Mouse (Mus musculus) testis, postnatal 14 days (tissue): ENCODE measurements around the gene Gm28372.
A peak's percentile ranks its signal among the peaks of the same experiment; 100 is the strongest.

ENCODE experiments used
- DNase-seq: peaks from one replicate; pipeline ENCODE4 v3.0.0; 2021; ENCODE audit warnings: low spot score

Gm28372 gene

DNA sequence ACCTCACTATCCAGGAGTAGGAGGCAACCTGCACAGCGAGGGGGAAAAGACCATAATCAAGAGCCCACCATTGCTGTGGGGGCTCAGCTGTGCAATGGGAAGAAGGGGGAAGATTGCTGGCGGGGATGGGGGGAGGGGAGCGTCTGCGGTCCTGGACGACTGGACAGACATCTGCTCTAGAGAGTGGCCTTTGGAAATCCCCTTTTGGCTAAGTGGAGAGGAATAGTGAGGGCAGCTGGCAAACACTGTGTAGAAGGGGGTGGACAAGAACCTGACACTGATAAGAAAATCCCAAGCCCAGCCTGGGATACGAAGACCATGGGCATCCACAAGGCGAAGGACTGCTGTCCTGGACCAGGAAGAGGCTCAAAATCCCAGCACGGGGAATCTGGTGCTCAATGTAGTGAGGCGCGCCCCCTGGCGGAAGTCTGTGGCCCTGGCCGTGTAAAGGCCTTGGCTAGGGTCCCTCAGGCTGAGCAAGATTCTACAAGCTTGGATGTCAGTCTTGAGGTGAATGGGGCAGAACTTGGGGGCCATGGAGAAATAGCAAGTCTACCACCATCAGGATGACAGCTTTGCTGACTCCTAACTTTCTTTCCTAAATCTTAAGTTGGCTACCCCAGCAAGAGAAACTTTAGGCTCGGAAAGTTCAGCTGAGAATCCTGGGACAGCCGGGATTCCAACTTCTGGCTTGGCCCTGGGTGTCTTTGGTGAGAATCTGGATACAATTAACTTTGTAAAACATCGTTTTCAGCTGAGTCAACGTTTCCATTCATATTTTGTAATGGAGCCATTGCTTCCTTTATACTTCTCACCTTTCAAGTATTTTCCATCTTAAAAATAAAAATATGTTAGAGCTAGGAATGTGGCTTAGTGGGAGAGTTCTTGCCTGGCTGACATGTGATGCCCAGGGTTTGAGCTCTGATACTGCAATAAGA lies 6.8 kb downstream of the Gm28372 start:
- peak; percentile 82 for DNase-seq

GRCm38 (mm10) chr2:130412775-130413174 lies 7.7 kb downstream of the Gm28372 start:
- no peak for DNase-seq

DNA sequence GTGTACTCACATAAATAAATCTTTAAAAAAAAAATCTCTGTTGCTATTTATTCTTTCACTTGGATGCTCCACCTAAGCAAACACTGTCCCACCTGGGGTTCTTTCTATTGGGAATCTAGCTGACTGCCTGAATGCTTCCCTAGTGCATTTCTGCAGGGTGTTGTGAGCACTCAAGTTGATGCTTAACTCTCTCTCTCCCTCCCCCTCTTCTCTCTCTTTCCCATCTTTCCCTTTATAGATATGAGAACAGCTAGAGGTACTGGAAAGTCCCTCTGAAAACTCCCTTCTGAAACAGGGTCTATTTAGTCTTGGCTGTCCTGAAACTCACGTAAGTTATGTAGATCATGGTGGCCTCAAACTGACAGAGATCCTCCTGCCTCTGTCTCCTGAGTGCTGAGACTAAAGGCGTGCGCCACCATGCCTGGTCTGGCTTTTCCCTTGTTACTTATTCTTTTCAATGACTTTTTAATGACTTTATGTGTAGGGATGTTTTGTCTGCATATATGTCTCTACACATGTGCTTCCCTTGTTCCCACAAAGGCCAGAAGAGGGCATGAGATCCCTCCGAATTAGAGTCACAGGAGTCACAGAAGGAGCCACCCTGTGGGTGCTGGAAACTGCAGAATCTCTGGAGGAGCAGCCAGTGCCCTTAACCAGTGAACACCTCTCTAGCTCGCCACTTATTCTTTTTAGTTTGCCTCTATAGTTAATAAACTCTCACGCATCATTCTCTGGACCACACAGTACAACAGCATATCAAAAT lies 9.2 kb downstream of the Gm28372 start:
- DNase-seq = no peak

GRCm38 (mm10) chr2:130421781-130422620 lies 17.0 kb downstream of the Gm28372 start:
- DNase-seq = no peak

DNA sequence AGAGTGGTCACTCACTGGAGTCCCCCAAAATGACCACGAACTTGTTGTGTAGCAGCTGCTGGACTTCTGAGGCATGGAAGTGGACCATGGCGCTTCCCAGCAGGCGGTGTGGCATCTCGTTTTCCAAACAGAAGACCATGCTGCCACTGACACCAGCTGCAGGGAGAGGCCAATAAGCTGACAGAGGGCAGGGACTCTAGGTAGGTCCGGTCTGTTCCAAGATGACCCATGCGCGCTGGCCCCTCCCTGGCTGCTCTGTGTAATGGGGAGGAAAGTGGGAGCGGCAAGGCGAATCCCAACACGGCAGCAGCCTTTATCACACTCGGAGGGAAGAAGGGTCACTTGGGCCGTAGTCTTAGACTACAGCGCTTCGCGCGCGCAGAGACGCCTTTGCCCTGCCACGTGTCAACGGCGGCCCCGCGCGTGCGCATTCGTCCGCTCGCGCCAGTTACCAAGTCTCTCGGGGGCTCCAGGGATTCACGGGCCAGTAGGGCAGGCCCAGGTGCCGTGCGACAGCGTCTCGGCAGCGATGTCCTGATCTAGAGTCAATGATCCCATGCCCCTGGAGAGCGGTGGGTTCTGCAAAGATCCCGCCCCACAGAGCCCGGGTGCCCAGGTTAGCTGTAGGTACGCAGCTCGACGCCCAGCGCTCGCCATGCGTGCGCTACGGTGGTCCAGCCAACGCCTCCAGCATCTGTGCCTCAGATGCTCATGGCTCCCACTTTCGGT lies 18.5 kb downstream of the Gm28372 start:
- peak; percentile 87 for DNase-seq

GRCm38 (mm10) chr2:130424126-130424853 lies 19.3 kb downstream of the Gm28372 start, which contains the start of the genes Vps16 and Pced1a:
Gene Vps16, plus strand, starts transcription at chr2:130424339.
Gene Pced1a, minus strand, starts transcription at chr2:130424701.
- DNase-seq = peak; percentile 92

- no peak for DNase-seq
Observed at GRCm38 (mm10) chr2:130425112-130425511, 20.1 kb downstream of the Gm28372 start.

DNA sequence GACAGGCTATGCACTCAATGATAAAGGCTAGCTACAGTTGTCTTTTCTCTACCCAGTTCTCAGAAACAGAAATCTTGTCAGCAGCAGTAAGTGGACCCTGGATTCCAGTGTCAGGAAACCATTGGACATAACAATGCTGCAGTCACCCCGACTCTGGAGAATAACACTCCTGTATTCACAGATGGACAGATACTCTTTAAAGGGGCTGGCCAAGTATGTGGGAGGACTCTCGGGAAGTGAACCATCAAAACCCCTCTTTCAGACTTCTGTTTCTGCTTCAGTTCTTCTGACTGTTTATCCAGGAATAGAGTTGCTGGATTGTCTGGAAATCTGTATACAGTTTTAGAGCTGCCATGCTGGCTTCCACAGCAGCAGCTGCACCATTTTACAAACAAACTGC lies 24.8 kb downstream of the Gm28372 start:
- DNase-seq = no peak

DNA sequence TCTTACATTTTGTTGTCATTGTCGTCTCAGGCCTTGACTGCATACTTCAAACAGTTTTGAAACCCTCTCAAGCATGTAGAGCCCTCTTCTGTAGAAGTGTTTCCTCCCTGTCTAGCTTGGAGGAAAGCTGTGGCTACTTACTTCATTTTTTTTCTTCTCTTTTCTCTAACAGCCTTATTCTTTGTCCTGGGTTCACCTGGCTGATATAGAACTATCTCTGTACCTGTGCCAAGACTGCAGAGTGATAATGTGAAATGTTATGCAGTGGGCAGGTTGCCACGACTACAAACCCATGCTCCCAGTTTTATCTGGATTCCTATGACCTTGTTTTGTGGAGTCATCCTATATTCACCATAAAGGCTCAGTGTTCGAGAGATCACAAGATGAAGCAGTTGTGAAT lies 25.4 kb downstream of the Gm28372 start:
- DNase-seq = no peak

- no peak for DNase-seq
Observed at GRCm38 (mm10) chr2:130432157-130432556, 27.1 kb downstream of the Gm28372 start.

GRCm38 (mm10) chr2:130433152-130433551 lies 28.1 kb downstream of the Gm28372 start:
- no peak for DNase-seq

DNA sequence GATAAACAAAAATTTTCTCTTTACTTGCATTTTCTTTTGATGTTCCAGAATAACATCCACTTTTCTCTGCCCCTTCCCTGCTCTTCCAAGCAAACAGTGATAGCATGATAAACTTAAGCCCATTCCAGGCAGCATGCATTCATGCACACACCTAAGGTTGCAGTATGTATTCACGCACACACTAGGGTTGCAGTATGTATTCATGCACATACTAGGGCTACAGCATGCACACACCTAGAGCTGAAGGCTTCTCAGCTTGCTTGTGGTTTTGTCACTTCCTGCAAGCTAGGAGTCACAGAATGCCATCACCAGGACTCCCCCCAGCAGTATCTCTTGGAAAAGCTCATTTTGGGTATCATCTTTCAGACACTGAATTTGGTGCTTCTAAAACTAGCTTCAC lies 31.7 kb downstream of the Gm28372 start:
- DNase-seq = no peak

DNA sequence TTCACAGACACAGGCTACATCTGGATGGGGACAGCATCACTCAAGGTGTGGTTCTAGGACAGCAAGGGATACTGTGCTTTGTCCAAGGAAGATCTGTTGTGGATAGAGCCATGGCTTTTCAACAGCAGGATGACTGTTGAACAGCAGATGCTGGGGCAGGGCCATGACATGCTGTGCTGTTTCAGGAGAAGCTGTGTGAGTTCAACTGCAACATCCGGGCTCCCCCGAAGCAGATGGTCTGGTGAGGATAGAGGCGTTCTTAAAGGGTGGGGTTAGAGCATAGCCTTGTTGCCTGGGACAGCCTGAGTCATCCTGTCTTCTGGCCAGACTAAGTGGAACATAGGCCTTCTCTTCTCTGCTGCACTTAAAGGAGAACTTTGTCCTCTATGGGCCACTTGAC lies 33.8 kb downstream of the Gm28372 start:
- DNase-seq = no peak

DNA sequence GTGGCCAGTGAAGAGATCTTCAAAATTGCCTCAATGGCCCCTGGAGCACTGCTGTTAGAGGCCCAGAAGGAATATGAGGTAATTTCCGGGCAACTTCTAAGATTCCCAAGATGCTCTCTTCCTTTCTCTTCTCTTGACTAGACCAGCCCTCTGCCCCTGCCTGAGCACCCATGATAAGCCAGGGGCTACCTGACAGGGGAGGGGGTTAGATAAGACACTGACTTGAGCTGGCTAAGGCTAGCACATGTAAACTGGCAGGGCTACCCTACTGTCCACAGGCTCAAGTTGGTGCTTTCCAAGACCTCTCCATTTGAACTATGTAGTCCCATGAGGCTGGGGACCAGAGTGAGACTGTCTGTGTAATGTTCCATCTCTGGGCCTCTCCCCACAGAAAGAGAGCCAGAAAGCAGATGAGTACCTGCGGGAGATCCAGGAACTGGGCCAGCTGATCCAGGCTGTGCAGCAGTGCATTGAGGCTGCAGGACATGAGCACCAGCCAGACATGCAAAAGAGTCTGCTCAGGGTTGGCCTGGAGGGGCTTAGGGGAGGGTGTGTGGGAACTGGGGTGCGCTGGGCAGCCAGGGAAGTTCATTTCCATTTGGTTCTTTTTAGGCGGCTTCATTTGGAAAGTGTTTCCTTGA lies 34.9 kb downstream of the Gm28372 start:
- no peak for DNase-seq

GRCm38 (mm10) chr2:130442162-130442561 lies 37.1 kb downstream of the Gm28372 start:
- DNase-seq = no peak

DNA sequence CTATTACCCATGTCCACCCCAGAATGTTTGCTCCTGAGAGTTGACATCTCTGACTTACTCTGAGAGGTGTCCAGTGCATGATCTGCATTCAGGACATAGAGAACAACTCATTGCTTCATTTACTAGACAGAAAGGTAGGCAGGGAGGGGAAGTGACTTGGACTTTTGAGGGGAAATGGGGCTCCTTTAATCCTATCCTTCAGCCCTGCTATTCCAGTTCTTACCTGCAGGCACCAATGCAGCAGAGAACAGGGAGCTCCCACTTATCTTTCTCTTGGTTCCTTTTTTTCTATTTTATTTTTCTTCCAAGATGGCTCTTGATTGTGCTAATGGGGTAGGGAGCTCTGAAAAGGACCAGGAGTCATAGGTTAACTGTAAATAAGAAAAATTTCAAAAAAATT lies 43.4 kb downstream of the Gm28372 start:
- no peak for DNase-seq

DNA sequence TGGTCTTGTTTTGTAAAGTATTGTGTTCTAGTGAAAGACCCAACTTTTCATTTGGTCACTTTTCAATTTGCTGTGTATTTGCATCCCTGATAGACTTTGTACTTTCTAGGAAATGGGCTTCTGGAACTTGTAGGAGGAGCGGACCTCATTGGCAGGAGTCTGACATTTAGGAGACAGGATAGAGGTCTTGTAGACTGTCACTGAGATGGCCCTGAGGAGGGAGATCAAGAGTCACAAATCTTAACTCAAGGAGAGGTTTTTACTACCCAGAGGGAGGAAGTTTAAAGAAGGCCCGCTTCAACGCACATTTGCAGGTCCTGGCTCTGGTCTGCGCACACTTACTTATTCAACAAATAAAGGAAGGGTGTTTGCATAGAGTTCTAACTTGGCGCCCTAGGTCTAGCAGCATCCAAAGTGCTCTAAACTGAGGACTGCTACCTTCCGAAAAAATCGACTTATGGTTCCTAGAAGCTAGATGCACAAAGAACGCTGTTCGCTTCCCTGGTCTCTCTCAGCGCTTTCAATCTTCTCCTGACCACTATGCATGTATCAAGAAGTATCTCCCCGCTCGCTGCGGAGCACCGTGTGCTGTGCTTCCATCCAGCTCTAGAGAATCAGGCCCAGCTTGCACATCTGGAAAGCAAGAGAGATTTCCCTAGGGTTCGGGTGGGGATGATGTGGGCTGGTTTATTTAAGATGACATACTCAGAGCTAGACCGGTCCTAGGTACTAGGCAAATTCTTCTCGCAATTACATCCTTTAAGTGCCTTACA lies 44.2 kb downstream of the Gm28372 start:
- no peak for DNase-seq

- peak; percentile 87 for DNase-seq
Observed at GRCm38 (mm10) chr2:130449794-130450433, 44.9 kb downstream of the Gm28372 start, which contains the start of gene Ptpra. Gene Ptpra, plus strand, starts transcription at chr2:130450278.

DNA sequence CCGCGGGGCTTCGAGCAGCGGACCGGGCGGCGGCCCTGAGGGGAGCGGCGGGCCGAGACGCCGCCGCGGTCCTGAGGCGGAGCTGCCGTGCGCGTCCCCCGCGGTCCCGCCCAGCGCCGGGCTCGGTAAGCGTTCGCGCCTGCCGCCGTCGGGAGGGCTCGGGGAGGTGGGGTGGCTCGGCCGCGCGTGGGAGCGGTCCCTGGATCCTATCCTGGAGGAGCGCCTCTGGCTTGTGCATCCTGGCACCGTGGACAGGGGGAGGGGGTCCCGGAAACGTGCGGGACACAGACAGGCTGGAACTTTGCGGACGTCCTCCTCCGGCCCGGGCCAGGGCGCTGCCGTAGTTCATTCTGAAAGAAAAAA lies 45.4 kb downstream of the Gm28372 start:
- peak; percentile 71 for DNase-seq
